Mouse (Mus musculus): ENCODE data around the gene Amacr. TPM values are rescaled to one million over a fixed set of nuclear protein-coding genes. Genes with fewer than 3 reads are reported as not detected.

Amacr gene
- polyA plus RNA-seq (2015; fragmentation: Nextera tagmentation; extraction: Ambion mirVana): 13.3 and 14.9 TPM in 2 replicates

GRCm38 (mm10) chr15:10981377-10982063, at the start of gene Amacr:
Gene Amacr, plus strand, starts transcription at chr15:10981756.
- Histone ChIP-seq H3K27ac (peak within 1 kb of the TSS; percentile 93), H3K36me3 (no peaks in the 10 kb centered on the region), H3K4me3 (peak within 1 kb of the TSS; percentile 80), H3K27me3 (no peaks in the 10 kb centered on the region), H3K4me2 (peak within 1 kb of the TSS; percentile 69), H3K9me3 (no peaks in the 10 kb centered on the region), H3K4me1 (peaks cover 10% of the 10 kb centered on the region; the same call in 1 of the 2 replicates), H3K9ac (peak within 1 kb of the TSS; percentile 85)
- ATAC-seq (ENCODE audit: borderline replicate concordance, extremely low read depth, low FRiP score, low TSS enrichment): peak; percentile 100
- WGBS: 2% methylated on average over 52 of the region's 52 CpGs

GRCm38 (mm10) chr15:10933930-10934329, 47.6 kb upstream of the Amacr start:
- no peaks in the 10 kb centered on the region for H3K9me3 ChIP-seq
- H3K9ac ChIP-seq: no peak overlapping the region
- H3K36me3 ChIP-seq: no peaks in the 10 kb centered on the region
- WGBS: 63% methylated on average over 1 of the region's 1 CpGs
- no peak overlapping the region for H3K4me3 ChIP-seq
- no peak overlapping the region for H3K4me2 ChIP-seq
- H3K27me3 ChIP-seq: no peaks in the 10 kb centered on the region
- no peaks in the 10 kb centered on the region for H3K4me1 ChIP-seq
- no peak overlapping the region for H3K27ac ChIP-seq
- ATAC-seq (ENCODE audit: borderline replicate concordance, extremely low read depth, low FRiP score, low TSS enrichment): no peak

GRCm38 (mm10) chr15:10940148-10941108, 41.1 kb upstream of the Amacr start:
- H3K4me2 ChIP-seq: no peak overlapping the region
- no peak overlapping the region for H3K9ac ChIP-seq
- ATAC-seq (ENCODE audit: borderline replicate concordance, extremely low read depth, low FRiP score, low TSS enrichment): no peak
- no peak overlapping the region for H3K27ac ChIP-seq
- H3K9me3 ChIP-seq: no peaks in the 10 kb centered on the region
- no peak overlapping the region for H3K4me3 ChIP-seq
- no peaks in the 10 kb centered on the region for H3K36me3 ChIP-seq
- no peaks in the 10 kb centered on the region for H3K27me3 ChIP-seq
- no peaks in the 10 kb centered on the region for H3K4me1 ChIP-seq
- WGBS: 59% methylated on average over 15 of the region's 15 CpGs

GRCm38 (mm10) chr15:10941901-10942300, 39.7 kb upstream of the Amacr start:
- Histone ChIP-seq H3K9ac (no peak overlapping the region), H3K4me2 (no peak overlapping the region), H3K4me1 (no peaks in the 10 kb centered on the region), H3K4me3 (no peak overlapping the region), H3K27me3 (no peaks in the 10 kb centered on the region), H3K36me3 (no peaks in the 10 kb centered on the region), H3K27ac (no peak overlapping the region), H3K9me3 (no peaks in the 10 kb centered on the region)
- ATAC-seq (ENCODE audit: borderline replicate concordance, extremely low read depth, low FRiP score, low TSS enrichment): no peak
- 79% methylated on average over 6 of the region's 6 CpGs for WGBS

GRCm38 (mm10) chr15:10947852-10948251, 33.7 kb upstream of the Amacr start:
- ATAC-seq (ENCODE audit: borderline replicate concordance, extremely low read depth, low FRiP score, low TSS enrichment): no peak
- Histone ChIP-seq H3K4me3 (no peak overlapping the region), H3K4me2 (no peak overlapping the region), H3K9me3 (no peaks in the 10 kb centered on the region), H3K9ac (no peak overlapping the region), H3K36me3 (no peaks in the 10 kb centered on the region), H3K27ac (no peak overlapping the region), H3K27me3 (no peaks in the 10 kb centered on the region), H3K4me1 (no peaks in the 10 kb centered on the region)
- 68% methylated on average over 1 of the region's 1 CpGs for WGBS

GRCm38 (mm10) chr15:10951951-10952759, 29.4 kb upstream of the Amacr start, which contains the start of gene C1qtnf3:
Gene C1qtnf3, plus strand, starts transcription at chr15:10952332.
- Histone ChIP-seq H3K27me3 (no peaks in the 10 kb centered on the region), H3K4me2 (no peak within 1 kb of the TSS), H3K36me3 (no peaks in the 10 kb centered on the region), H3K4me3 (no peak within 1 kb of the TSS), H3K9ac (no peak within 1 kb of the TSS), H3K27ac (no peak within 1 kb of the TSS), H3K4me1 (no peaks in the 10 kb centered on the region), H3K9me3 (no peaks in the 10 kb centered on the region)
- WGBS: 64% methylated on average over 23 of the region's 23 CpGs
- no peak for ATAC-seq (ENCODE audit: borderline replicate concordance, extremely low read depth, low FRiP score, low TSS enrichment)

- no peaks in the 10 kb centered on the region for H3K9me3 ChIP-seq
- no peaks in the 10 kb centered on the region for H3K4me1 ChIP-seq
- no peaks in the 10 kb centered on the region for H3K27me3 ChIP-seq
- WGBS: 41% methylated on average over 4 of the region's 4 CpGs
- no peak overlapping the region for H3K27ac ChIP-seq
- H3K9ac ChIP-seq: no peak overlapping the region
- ATAC-seq (ENCODE audit: borderline replicate concordance, extremely low read depth, low FRiP score, low TSS enrichment): no peak
- H3K36me3 ChIP-seq: no peaks in the 10 kb centered on the region
- no peak overlapping the region for H3K4me3 ChIP-seq
- no peak overlapping the region for H3K4me2 ChIP-seq
Observed at GRCm38 (mm10) chr15:10952760-10953305, 28.7 kb upstream of the Amacr start.

- H3K27ac ChIP-seq: no peak overlapping the region
- H3K4me1 ChIP-seq: no peaks in the 10 kb centered on the region
- no peaks in the 10 kb centered on the region for H3K36me3 ChIP-seq
- H3K27me3 ChIP-seq: no peaks in the 10 kb centered on the region
- H3K9me3 ChIP-seq: no peaks in the 10 kb centered on the region
- WGBS: 70% methylated on average over 1 of the region's 1 CpGs
- H3K9ac ChIP-seq: no peak overlapping the region
- H3K4me2 ChIP-seq: no peak overlapping the region
- H3K4me3 ChIP-seq: no peak overlapping the region
- ATAC-seq (ENCODE audit: borderline replicate concordance, extremely low read depth, low FRiP score, low TSS enrichment): no peak
Observed at GRCm38 (mm10) chr15:10953465-10953864, 28.1 kb upstream of the Amacr start.

- Histone ChIP-seq H3K9me3 (no peaks in the 10 kb centered on the region), H3K27ac (no peak overlapping the region), H3K4me1 (no peaks in the 10 kb centered on the region), H3K4me3 (no peak overlapping the region), H3K27me3 (no peaks in the 10 kb centered on the region), H3K4me2 (no peak overlapping the region), H3K36me3 (no peaks in the 10 kb centered on the region), H3K9ac (no peak overlapping the region)
- WGBS: 71% methylated on average over 6 of the region's 6 CpGs
- no peak for ATAC-seq (ENCODE audit: borderline replicate concordance, extremely low read depth, low FRiP score, low TSS enrichment)
Observed at GRCm38 (mm10) chr15:10954381-10955016, 27.1 kb upstream of the Amacr start.

- Histone ChIP-seq H3K4me3 (no peak overlapping the region), H3K27ac (no peak overlapping the region), H3K27me3 (no peaks in the 10 kb centered on the region), H3K4me1 (no peaks in the 10 kb centered on the region), H3K9me3 (no peaks in the 10 kb centered on the region), H3K9ac (no peak overlapping the region), H3K36me3 (no peaks in the 10 kb centered on the region), H3K4me2 (no peak overlapping the region)
- ATAC-seq (ENCODE audit: borderline replicate concordance, extremely low read depth, low FRiP score, low TSS enrichment): no peak
- 56% methylated on average over 5 of the region's 5 CpGs for WGBS
Observed at GRCm38 (mm10) chr15:10955156-10955555, 26.4 kb upstream of the Amacr start.

- no peaks in the 10 kb centered on the region for H3K9me3 ChIP-seq
- H3K4me2 ChIP-seq: no peak overlapping the region
- no peaks in the 10 kb centered on the region for H3K36me3 ChIP-seq
- ATAC-seq (ENCODE audit: borderline replicate concordance, extremely low read depth, low FRiP score, low TSS enrichment): no peak
- H3K9ac ChIP-seq: no peak overlapping the region
- H3K4me3 ChIP-seq: no peak overlapping the region
- no peaks in the 10 kb centered on the region for H3K27me3 ChIP-seq
- 56% methylated on average over 3 of the region's 3 CpGs for WGBS
- H3K27ac ChIP-seq: no peak overlapping the region
- no peaks in the 10 kb centered on the region for H3K4me1 ChIP-seq
Observed at GRCm38 (mm10) chr15:10956706-10957105, 24.9 kb upstream of the Amacr start.

Measured in lung, embryonic 15.5 days (tissue).